Mouse (Mus musculus) stomach, embryonic 16.5 days (tissue): ENCODE data around the gene Gm38431. TPM values are rescaled to one million over a fixed set of nuclear protein-coding genes. Genes with fewer than 3 reads are reported as not detected.

Experiments
- ATAC-seq: fragments of 200-750 bp; cut with Nextera tagmentation; 2 replicates; pipeline ENCODE4 v1.8.0; 2017; ENCODE audit warnings: moderate number of reproducible peaks, moderate TSS enrichment; ENCODE audit not compliant: insufficient read depth, low FRiP score
- H3K27ac ChIP-seq: fragments of 300-500 bp; sonication (generic); 2 replicates; pipeline ENCODE4 v1.5.1; 2014; ENCODE audit warnings: low read length
- H3K27me3 ChIP-seq: fragments of 300-500 bp; sonication (generic); 2 replicates; pipeline ENCODE4 v1.6.1; 2014; ENCODE audit warnings: low read length, control low read depth, mixed read lengths; ENCODE audit not compliant: control insufficient read depth, insufficient read depth
- H3K36me3 ChIP-seq: fragments of 300-500 bp; sonication (generic); 2 replicates; pipeline ENCODE4 v1.6.1; 2014; ENCODE audit warnings: low read length; ENCODE audit not compliant: control insufficient read depth, insufficient read depth
- H3K4me1 ChIP-seq: fragments of 300-500 bp; sonication (generic); 2 replicates; pipeline ENCODE4 v1.6.1; 2014; ENCODE audit warnings: low read length, control low read depth, mixed read lengths; ENCODE audit not compliant: control insufficient read depth, insufficient read depth
- H3K4me2 ChIP-seq: fragments of 300-500 bp; sonication (generic); 2 replicates; pipeline ENCODE4 v1.6.1; 2014; ENCODE audit warnings: low read depth, low read length, mixed read lengths
- H3K4me3 ChIP-seq: fragments of 300-500 bp; sonication (generic); replicated peaks from 2 replicates; pipeline ENCODE4 v1.5.1; 2014; ENCODE audit warnings: mild to moderate bottlenecking, low read length
- H3K9ac ChIP-seq: fragments of 300-500 bp; sonication (generic); 2 replicates; pipeline ENCODE4 v1.6.1; 2014; ENCODE audit warnings: low read length
- H3K9me3 ChIP-seq: fragments of 300-500 bp; sonication (generic); replicated peaks from 2 replicates; pipeline ENCODE4 v1.6.1; 2016; ENCODE audit warnings: low read length, control low read depth; ENCODE audit not compliant: control insufficient read depth
- WGBS: fragments of 180-500 bp; shearing (Covaris S2); extraction: QIAGEN DNeasy Blood & Tissue Kit; methylation state at CpG from one replicate; pipeline ENCODE4 v1.1.7; 2014; 5-methylcytosine and 5-hydroxymethylcytosine counted together
- polyA plus RNA-seq: library from polyadenylated mRNA; unstranded; fragments of >200 nt; fragmentation: Nextera tagmentation; extraction: Ambion mirVana; gene quantifications from 2 replicates; pipeline ENCODE4 v1.2.1, GENCODE M21; 2015

Gm38431 gene
- polyA plus RNA-seq, 1 experiment from 2014 or later: 1.2 TPM

DNA sequence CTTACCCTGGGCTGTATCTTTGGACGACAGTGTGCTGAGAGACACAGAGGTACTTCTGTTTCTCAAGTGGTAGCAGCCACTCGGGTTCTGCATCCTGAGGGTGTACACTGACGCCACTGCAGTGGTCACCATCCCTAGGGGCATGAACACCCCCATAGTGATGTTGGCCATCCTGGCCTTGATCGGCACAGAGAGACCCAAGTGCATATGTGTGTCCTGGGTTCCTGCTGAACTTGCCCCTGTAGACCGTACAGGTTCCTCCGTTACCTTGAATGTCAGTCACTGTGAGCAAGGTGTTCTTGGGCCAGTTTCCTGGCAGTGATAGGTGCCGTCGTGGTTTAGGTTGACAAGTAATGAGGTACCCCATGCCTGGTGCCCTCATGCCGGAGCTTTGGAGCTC lies 1.6 kb upstream of the Gm38431 start:
- Histone ChIP-seq H3K9me3 (no peaks in the 10 kb centered on the region), H3K4me2 (no peak overlapping the region), H3K4me3 (no peak overlapping the region), H3K4me1 (peaks cover 19% of the 10 kb centered on the region), H3K9ac (no peak overlapping the region), H3K36me3 (0 out of 2 replicates have a peak, but pooled peaks cover 5% of the 10 kb centered on the region), H3K27me3 (no peaks in the 10 kb centered on the region), H3K27ac (no peak overlapping the region)
- 96% methylated on average over 9 of the region's 9 CpGs for WGBS
- ATAC-seq: no peak

DNA sequence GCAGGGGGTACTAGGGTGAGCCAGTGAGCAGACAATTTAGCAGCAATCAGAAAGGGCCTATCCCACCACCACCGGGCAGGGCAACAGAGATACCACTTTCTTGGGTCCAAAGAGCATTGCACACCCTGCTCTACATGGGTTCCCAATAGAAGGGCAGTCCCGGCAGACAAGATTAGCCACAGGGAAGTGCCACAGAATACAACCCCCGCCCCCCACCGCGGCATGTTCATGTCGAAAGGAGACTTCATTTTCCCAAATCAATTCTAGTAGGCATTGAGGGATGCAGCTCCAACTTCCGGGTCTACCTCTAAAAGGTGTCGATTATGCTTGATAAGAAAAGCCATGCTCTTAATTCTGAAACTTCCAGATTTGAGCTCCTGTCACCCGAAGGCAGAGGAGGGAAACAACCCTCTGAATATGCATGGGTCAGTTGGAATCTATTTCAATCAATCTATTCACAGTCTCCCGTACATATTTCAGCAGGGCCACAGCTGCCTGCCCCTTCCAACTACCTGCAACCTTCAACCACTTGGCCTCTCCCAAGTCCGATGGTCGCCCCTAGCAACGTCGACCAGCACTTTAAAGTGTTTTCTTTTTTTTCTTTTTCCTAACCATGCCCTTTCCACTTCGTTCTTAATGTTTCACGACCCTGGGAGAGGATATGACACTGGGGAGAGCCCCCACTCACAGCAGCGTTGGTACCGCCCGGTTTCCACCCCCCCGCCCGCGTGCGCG lies 658 bp downstream of the Gm38431 start:
- WGBS: 2% methylated on average over 24 of the region's 24 CpGs
- Histone ChIP-seq H3K4me3 (peak overlapping the region; percentile 68), H3K4me2 (peak overlapping the region; percentile 90), H3K9ac (peak overlapping the region; percentile 74), H3K4me1 (peaks cover 15% of the 10 kb centered on the region), H3K27me3 (no peaks in the 10 kb centered on the region), H3K36me3 (0 out of 2 replicates have a peak, but pooled peaks cover 7% of the 10 kb centered on the region), H3K27ac (peak overlapping the region; percentile 86), H3K9me3 (no peaks in the 10 kb centered on the region)
- ATAC-seq: no peak

DNA sequence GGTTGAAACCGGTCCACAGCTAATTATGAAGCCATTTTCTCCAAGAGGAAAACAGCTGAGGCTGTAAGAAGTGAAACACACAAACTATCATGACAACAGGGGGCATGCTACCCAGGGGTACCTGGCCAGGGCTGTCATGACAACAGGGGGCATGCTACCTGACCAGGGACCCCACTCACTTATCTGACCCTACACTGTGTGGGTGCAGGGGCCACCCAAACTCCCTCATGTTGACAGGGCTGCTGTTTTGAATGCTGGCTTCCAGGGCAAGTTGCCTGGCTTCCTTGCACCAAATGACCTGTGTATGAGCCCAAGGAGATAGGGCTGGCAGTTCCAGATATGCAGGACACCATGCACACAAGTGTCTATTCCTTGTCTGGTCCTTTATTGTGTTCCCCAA lies 1.3 kb downstream of the Gm38431 start:
- Histone ChIP-seq H3K4me2 (peak overlapping the region; percentile 90), H3K4me3 (peak overlapping the region; percentile 68), H3K36me3 (0 out of 2 replicates have a peak, but pooled peaks cover 11% of the 10 kb centered on the region), H3K27ac (no peak overlapping the region), H3K4me1 (peaks cover 15% of the 10 kb centered on the region), H3K27me3 (no peaks in the 10 kb centered on the region), H3K9ac (peak overlapping the region; percentile 74), H3K9me3 (no peaks in the 10 kb centered on the region)
- WGBS: 83% methylated on average over 1 of the region's 1 CpGs
- no peak for ATAC-seq

DNA sequence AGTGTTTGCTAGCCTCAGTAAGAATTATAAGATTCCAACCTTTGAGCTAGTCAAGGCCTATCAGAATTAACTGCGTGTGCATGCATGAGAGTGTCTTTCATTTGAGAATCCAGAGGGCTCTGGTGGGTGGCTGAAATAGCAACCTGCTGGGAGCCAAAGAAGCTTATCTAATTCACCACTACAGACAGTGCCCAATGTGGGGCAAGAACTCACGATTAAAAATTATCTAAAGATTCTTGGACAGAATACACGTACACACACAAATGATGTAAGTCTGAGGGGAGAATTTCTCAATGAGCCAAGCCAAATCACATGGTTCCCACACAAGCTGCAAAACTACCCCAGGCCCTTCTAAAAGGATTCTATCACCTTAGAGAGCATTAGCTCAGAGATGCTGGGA lies 8.5 kb downstream of the Gm38431 start:
- Histone ChIP-seq H3K27ac (no peak overlapping the region), H3K9ac (no peak overlapping the region), H3K36me3 (peaks cover 34% of the 10 kb centered on the region), H3K9me3 (no peaks in the 10 kb centered on the region), H3K4me1 (no peaks in the 10 kb centered on the region), H3K4me2 (no peak overlapping the region), H3K4me3 (no peak overlapping the region), H3K27me3 (no peaks in the 10 kb centered on the region)
- WGBS: 84% methylated on average over 3 of the region's 3 CpGs
- ATAC-seq: no peak

DNA sequence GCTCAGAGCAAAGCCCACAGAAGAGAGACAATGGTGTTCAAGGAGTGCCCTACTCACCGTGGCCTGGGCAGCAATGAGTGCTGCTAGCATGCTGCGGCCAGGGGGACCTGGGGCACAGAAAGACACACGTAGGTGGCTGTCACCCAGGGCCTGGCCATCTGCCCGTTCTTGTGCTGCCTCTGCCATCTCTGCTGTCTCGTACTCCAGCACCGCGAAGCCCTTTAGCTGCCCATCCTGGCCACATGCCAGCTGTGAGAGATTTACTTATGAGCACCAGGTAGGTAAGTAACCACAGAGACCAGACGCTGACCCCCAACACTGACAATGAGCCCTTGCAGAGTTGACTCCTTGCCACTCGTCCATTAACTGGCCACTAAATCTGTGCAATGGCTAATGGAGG lies 10.7 kb downstream of the Gm38431 start:
- ATAC-seq: no peak
- peaks cover 43% of the 10 kb centered on the region for H3K36me3 ChIP-seq
- 83% methylated on average over 9 of the region's 9 CpGs for WGBS

DNA sequence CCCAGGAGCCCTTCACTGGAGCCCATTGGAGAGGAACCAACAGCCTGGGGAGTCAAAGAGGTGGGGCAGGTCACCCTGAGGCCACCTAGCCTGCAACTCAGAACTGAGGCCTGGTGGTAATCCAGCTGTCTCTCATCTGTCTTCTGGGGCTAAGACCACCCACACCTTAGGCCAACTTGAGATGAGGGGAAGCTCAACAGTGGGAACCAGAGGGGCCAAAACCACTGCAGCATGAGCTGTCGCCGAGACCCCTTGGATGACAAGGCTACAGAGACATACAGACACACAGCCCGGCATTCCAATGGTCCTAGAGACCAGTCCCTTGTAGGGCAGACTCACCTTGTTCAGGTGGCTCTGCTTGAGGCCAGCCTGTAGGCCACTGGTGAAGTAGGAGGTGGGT lies 16.2 kb downstream of the Gm38431 start:
- H3K4me1 ChIP-seq: peaks cover 6% of the 10 kb centered on the region
- H3K36me3 ChIP-seq: peaks cover 44% of the 10 kb centered on the region
- H3K9me3 ChIP-seq: no peaks in the 10 kb centered on the region
- H3K27me3 ChIP-seq: no peaks in the 10 kb centered on the region
- WGBS: 85% methylated on average over 3 of the region's 3 CpGs
- no peak overlapping the region for H3K9ac ChIP-seq
- H3K27ac ChIP-seq: no peak overlapping the region
- H3K4me2 ChIP-seq: no peak overlapping the region
- no peak for ATAC-seq
- no peak overlapping the region for H3K4me3 ChIP-seq

More for the DNA sequence above, 10.7 kb downstream of the Gm38431 start:
- Histone ChIP-seq H3K9me3 (no peaks in the 10 kb centered on the region), H3K27ac (no peak overlapping the region), H3K27me3 (no peaks in the 10 kb centered on the region), H3K4me2 (no peak overlapping the region), H3K4me3 (no peak overlapping the region), H3K9ac (no peak overlapping the region), H3K4me1 (no peaks in the 10 kb centered on the region)

DNA sequence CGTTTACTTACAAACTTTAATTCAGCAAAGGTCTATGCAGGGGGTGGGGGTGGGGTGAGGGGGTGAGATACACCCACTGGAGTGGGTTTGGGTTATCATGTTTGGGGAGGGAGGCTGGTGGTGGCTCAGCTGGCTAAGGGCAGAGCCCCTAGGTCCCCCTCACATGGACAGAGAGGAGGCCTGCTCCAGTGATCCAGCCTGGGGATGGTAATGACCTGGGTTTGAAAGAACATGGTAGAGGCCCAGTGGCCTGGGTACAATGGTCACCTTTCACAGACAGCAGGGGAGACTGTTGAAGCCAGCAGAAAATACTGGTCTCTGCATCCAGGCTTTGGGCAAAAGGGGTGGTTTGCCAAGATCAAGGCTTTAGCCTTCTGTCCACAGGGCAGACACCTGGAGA lies 17.6 kb downstream of the Gm38431 start:
- Histone ChIP-seq H3K27ac (no peak overlapping the region), H3K9ac (0 out of 2 replicates have a peak overlapping the region, but pooled peaks have one; percentile 12), H3K4me2 (no peak overlapping the region), H3K36me3 (peaks cover 30% of the 10 kb centered on the region), H3K4me3 (no peak overlapping the region), H3K27me3 (no peaks in the 10 kb centered on the region), H3K4me1 (peaks cover 6% of the 10 kb centered on the region), H3K9me3 (no peaks in the 10 kb centered on the region)
- ATAC-seq: no peak
- WGBS: 82% methylated on average over 1 of the region's 1 CpGs

DNA sequence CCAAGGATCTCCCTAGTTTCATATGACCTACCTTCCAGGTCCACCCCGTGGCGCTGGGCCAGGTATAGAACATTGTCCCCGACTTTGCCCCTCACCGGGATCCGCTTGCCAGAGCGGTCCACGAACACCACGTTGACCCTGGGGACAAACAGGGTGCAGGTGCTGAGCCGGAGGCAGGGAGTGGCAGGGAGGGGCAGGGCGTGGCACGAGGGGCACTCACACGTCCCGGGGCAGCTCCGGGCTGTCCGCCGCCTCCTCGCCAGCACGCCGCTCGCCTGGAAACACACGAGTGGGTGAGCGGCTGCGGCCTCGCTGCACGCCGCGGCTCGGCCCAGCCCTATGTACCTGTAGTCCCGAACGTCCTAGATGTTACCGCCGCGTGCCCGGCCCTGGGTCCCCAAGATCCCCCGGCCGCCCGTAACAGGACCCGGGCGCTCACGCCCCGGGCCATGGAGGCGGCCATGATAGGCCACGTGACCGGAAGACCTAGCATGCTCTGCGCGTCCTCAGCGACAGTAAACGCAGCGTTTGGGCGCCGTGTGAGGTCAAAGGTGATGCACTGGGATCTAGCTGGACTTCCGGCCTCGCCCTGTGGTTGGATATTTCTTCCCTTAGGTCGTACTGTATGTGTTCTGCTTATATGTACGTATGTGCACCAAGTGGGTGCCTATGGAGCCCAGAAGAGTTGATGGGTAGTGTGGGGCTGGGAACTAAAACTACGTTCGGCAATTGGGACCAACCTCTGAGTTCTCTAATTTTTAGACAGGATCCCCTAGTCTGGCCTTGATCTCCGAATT lies 18.6 kb downstream of the Gm38431 start, which contains the start of the genes Gm49373 and Fdx1l:
Gene Gm49373, minus strand, starts transcription at position 53 of the 797 bp plus-strand sequence.
Gene Fdx1l, minus strand, starts transcription at position 571 of the 797 bp plus-strand sequence.
- H3K36me3 ChIP-seq: peaks cover 22% of the 10 kb centered on the region; the same call in 1 of the 2 replicates
- peak; percentile 92 for ATAC-seq

DNA sequence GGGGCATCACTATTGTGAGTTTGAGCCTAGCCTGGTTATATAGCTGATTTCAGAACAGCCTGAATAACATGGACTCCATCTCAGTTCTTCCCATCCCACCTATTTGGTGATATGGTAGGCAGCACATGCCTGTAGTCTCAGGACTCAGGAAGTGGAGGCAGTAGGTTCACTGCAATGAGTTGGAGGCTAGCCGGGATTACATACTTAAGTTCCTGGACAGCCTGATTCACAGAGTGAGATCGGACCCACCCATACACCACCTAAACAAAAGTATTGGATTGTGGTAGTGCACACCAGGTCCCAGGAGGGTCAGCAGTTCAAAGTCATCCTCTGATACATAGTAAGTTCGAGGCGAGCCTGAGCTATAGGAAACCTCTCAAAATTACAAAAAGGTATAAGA lies 19.2 kb downstream of the Gm38431 start:
- WGBS: 9% methylated on average over 4 of the region's 4 CpGs

More for the DNA sequence above, 18.6 kb downstream of the Gm38431 start, which contains the start of the genes Gm49373 and Fdx1l:
- Histone ChIP-seq H3K9me3 (no peaks in the 10 kb centered on the region), H3K4me2 (peak within 1 kb of the TSS; percentile 78), H3K4me1 (peaks cover 6% of the 10 kb centered on the region), H3K9ac (peak within 1 kb of the TSS; percentile 88), H3K27ac (peak within 1 kb of the TSS; percentile 63; the same call in 1 of the 2 replicates), H3K4me3 (peak within 1 kb of the TSS; percentile 69), H3K27me3 (no peaks in the 10 kb centered on the region)
- WGBS: 2% methylated on average over 58 of the region's 58 CpGs

More for the DNA sequence above, 19.2 kb downstream of the Gm38431 start:
- H3K27me3 ChIP-seq: no peaks in the 10 kb centered on the region
- H3K9me3 ChIP-seq: no peaks in the 10 kb centered on the region
- peaks cover 20% of the 10 kb centered on the region; the same call in 1 of the 2 replicates for H3K36me3 ChIP-seq
- H3K9ac ChIP-seq: peak overlapping the region; percentile 88
- peak overlapping the region; percentile 63; the same call in 1 of the 2 replicates for H3K27ac ChIP-seq
- ATAC-seq: peak; percentile 8; the same call in 1 of the 2 replicates
- peak overlapping the region; percentile 78 for H3K4me2 ChIP-seq
- H3K4me3 ChIP-seq: peak overlapping the region; percentile 69
- peaks cover 6% of the 10 kb centered on the region for H3K4me1 ChIP-seq
